Mouse (Mus musculus) liver, embryonic 13.5 days (tissue): ENCODE data around the gene Zfp362. TPM values are rescaled to one million over a fixed set of nuclear protein-coding genes. Genes with fewer than 3 reads are reported as not detected.
A peak's percentile ranks its signal among the peaks of the same experiment; 100 is the strongest.

Experiments used
- ATAC-seq: fragments of 200-750 bp; cut with Nextera tagmentation; 2 replicates; pipeline ENCODE4 v1.8.0; 2017; ENCODE audit warnings: low read depth, mild to moderate bottlenecking, moderate number of reproducible peaks, moderate library complexity
- DNase-seq: peaks from one replicate; pipeline ENCODE4 v3.0.0; 2022
- H3K27ac ChIP-seq: fragments of 300-500 bp; sonication (generic); 2 replicates; pipeline ENCODE4 v1.5.1; 2015; ENCODE audit warnings: moderate library complexity, mild to moderate bottlenecking, inconsistent platforms
- H3K27me3 ChIP-seq: fragments of 300-500 bp; sonication (generic); 2 replicates; pipeline ENCODE4 v1.6.1; 2015; ENCODE audit warnings: mild to moderate bottlenecking, inconsistent platforms
- H3K36me3 ChIP-seq: fragments of 300-500 bp; sonication (generic); 2 replicates; pipeline ENCODE4 v1.6.1; 2015; ENCODE audit warnings: mild to moderate bottlenecking, inconsistent platforms
- H3K4me1 ChIP-seq: fragments of 300-500 bp; sonication (generic); replicated peaks from 2 replicates; pipeline ENCODE4 v1.6.1; 2015; ENCODE audit warnings: inconsistent platforms
- H3K4me2 ChIP-seq: fragments of 300-500 bp; sonication (generic); 2 replicates; pipeline ENCODE4 v1.6.1; 2015; ENCODE audit warnings: inconsistent platforms, mild to moderate bottlenecking, moderate library complexity
- H3K4me3 ChIP-seq: fragments of 300-500 bp; sonication (generic); replicated peaks from 2 replicates; pipeline ENCODE4 v1.5.1; 2015; ENCODE audit warnings: mild to moderate bottlenecking, inconsistent platforms
- H3K9ac ChIP-seq: fragments of 300-500 bp; sonication (generic); 2 replicates; pipeline ENCODE4 v1.6.1; 2015; ENCODE audit warnings: mild to moderate bottlenecking, inconsistent platforms
- H3K9me3 ChIP-seq: fragments of 300-500 bp; sonication (generic); replicated peaks from 2 replicates; pipeline ENCODE4 v1.6.1; 2016; ENCODE audit warnings: inconsistent platforms
- WGBS: fragments of 180-500 bp; shearing (Covaris S2); methylation state at CpG from one replicate; pipeline ENCODE4 v1.1.7; 2015; ENCODE audit not compliant: insufficient replicate concordance; 5-methylcytosine and 5-hydroxymethylcytosine counted together
- polyA plus RNA-seq: library from polyadenylated mRNA; unstranded; fragments of >200 nt; fragmentation: Nextera tagmentation; extraction: Ambion mirVana; gene quantifications from 2 replicates; pipeline ENCODE4 v1.2.1, GENCODE M21; 2015

Zfp362 gene
- polyA plus RNA-seq, 1 experiment from 2014 or later, result 7.3 TPM

DNA sequence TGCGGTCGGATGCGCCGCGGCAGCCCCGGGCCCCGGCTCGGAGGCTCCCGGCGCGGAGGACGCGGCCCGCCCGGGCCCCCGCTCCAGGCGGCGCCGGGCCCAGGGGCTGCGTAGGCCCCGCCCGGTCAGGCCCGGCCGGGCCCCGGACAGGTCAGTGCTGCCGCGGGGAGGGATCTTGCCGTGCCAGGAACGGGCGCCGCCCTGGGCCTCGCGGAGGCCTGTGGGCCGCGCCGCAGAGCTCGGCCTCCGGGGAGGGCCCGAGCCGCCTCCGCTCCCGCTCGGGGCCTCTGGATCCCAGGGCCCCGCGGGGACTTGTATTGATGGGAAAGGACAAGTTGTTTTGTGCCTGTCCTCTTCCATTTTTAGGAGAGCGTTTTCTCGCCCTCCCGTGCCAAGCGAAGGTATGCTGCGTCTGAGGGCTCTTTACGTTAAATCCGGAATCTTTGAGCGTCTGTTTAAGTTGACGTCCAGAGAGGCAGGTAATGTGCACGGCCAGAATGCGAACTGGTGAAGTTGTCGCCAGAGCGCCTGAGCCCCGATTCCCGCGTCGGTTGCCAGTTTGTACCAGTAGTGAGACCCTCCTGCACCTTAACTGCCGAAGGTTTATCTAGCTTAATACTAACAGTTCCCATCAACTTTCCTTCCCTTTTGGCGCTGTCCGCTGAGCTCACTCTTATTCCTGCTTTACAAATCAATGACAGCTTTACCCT lies 78.0 kb downstream of the Zfp362 start:
- peaks cover 15% of the 10 kb centered on the region for H3K36me3 ChIP-seq
- peak overlapping the region; percentile 97 for H3K9ac ChIP-seq
- peaks cover 51% of the 10 kb centered on the region for H3K4me1 ChIP-seq
- peak overlapping the region; percentile 92 for H3K4me3 ChIP-seq
- ATAC-seq, result peak; percentile 95
- WGBS, result under 1% methylated on average over 62 of the region's 65 CpGs
- peak overlapping the region; percentile 93 for H3K4me2 ChIP-seq
- no peaks in the 10 kb centered on the region for H3K27me3 ChIP-seq
- H3K27ac ChIP-seq, result peak overlapping the region; percentile 89
- H3K9me3 ChIP-seq, result no peaks in the 10 kb centered on the region
- DNase-seq, result peak; percentile 66

GRCm38 (mm10) chr4:128727019-128727720 lies 78.7 kb downstream of the Zfp362 start:
- 4% methylated on average over 59 of the region's 68 CpGs for WGBS
- Histone ChIP-seq H3K4me1 (peaks cover 47% of the 10 kb centered on the region), H3K9me3 (no peaks in the 10 kb centered on the region), H3K4me3 (peak overlapping the region; percentile 92), H3K27ac (peak overlapping the region; percentile 89), H3K4me2 (peak overlapping the region; percentile 93), H3K9ac (peak overlapping the region; percentile 97), H3K36me3 (peaks cover 15% of the 10 kb centered on the region), H3K27me3 (no peaks in the 10 kb centered on the region)
- ATAC-seq (peak; percentile 92), DNase-seq (peak; percentile 74)

DNA sequence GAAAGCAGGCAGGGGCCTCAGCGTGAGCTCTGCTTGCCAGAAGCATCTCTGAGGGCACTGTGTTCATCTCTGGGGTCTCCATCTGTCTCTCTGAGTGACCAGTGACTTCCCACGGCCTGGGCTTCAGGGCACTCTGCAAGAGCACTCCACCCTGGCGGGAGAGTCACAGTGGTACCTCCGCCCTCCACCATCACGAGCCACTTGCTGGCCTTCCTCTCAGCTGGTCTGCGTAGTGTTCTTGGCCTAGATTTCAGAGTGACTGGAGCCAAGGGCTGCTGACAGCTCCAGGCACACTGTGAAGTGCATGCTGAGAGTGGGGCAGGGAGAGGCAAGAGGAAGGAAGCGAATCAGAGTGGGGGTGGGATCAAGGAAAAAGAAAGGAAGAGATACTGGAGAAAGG lies 81.8 kb downstream of the Zfp362 start:
- ATAC-seq, result no peak
- H3K36me3 ChIP-seq, result no peaks in the 10 kb centered on the region
- no peak overlapping the region for H3K4me3 ChIP-seq
- DNase-seq, result no peak
- H3K9ac ChIP-seq, result no peak overlapping the region
- no peaks in the 10 kb centered on the region for H3K9me3 ChIP-seq
- H3K27me3 ChIP-seq, result no peaks in the 10 kb centered on the region
- no peak overlapping the region for H3K27ac ChIP-seq
- no peak overlapping the region for H3K4me2 ChIP-seq
- 57% methylated on average over 7 of the region's 7 CpGs for WGBS
- peaks cover 41% of the 10 kb centered on the region for H3K4me1 ChIP-seq

- no peak for ATAC-seq
- no peaks in the 10 kb centered on the region for H3K9me3 ChIP-seq
- H3K36me3 ChIP-seq, result no peaks in the 10 kb centered on the region
- H3K4me2 ChIP-seq, result no peak overlapping the region
- no peaks in the 10 kb centered on the region for H3K27me3 ChIP-seq
- no peak overlapping the region for H3K27ac ChIP-seq
- WGBS, result 71% methylated on average over 13 of the region's 13 CpGs
- no peak overlapping the region for H3K4me3 ChIP-seq
- peaks cover 35% of the 10 kb centered on the region for H3K4me1 ChIP-seq
- DNase-seq, result no peak
- H3K9ac ChIP-seq, result no peak overlapping the region
These were observed 82.4 kb downstream of the Zfp362 start for GRCm38 (mm10) chr4:128723431-128723830.

Other genes starting within 250 kb of the Zfp362 start
- 0.91 and 1.00 TPM in 2 replicates for gene Zscan20, start 195.9 kb downstream of the Zfp362 start, polyA plus RNA-seq
- gene Tlr12, start 187.4 kb downstream of the Zfp362 start, polyA plus RNA-seq, result 0.92 and 1.2 TPM in 2 replicates
- gene Phc2, start 151.3 kb downstream of the Zfp362 start, polyA plus RNA-seq, result 9.9 and 12.9 TPM in 2 replicates
- not detected in 2 replicates for gene A3galt2, start 50.7 kb downstream of the Zfp362 start, polyA plus RNA-seq
- 0.30 and 0.35 TPM in 2 replicates for gene Trim62, start 77.5 kb upstream of the Zfp362 start, polyA plus RNA-seq
- 0.93 and 1.2 TPM in 2 replicates for gene Azin2, start 156.4 kb upstream of the Zfp362 start, polyA plus RNA-seq
- gene Ak2, start 185.9 kb upstream of the Zfp362 start, polyA plus RNA-seq, result 182 and 189 TPM in 2 replicates